Mouse (Mus musculus): Measurements from ENCODE around the gene Lgals1. TPM values are rescaled to one million over a fixed set of nuclear protein-coding genes. Genes with fewer than 3 reads are reported as not detected.
"Not testable (repeated sequence)": the region's sequence is repeated elsewhere in the genome, so short reads cannot be mapped to it uniquely, and the experiment has no call there.

Lgals1 gene
- 10 to 100 TPM; 26.4 to 26.8 TPM for total RNA-seq (2021)
- long read RNA-seq, experiment 1, transcript Lgals1-201 (4 exons, 800 nt): major isoform, 21 of 23 reads
- long read RNA-seq, experiment 1, partial matches to known transcripts: 1 of 23 reads
- long read RNA-seq, experiment 1, other reads (novel, unspliced or antisense): 1 of 23 reads
- long read RNA-seq, experiment 2, transcript Lgals1-201 (4 exons, 800 nt): major isoform, 25 of 26 reads
- long read RNA-seq, experiment 2, partial matches to known transcripts: 1 of 26 reads
- long read RNA-seq, experiment 2, other reads (novel, unspliced or antisense): 0 of 26 reads

DNA sequence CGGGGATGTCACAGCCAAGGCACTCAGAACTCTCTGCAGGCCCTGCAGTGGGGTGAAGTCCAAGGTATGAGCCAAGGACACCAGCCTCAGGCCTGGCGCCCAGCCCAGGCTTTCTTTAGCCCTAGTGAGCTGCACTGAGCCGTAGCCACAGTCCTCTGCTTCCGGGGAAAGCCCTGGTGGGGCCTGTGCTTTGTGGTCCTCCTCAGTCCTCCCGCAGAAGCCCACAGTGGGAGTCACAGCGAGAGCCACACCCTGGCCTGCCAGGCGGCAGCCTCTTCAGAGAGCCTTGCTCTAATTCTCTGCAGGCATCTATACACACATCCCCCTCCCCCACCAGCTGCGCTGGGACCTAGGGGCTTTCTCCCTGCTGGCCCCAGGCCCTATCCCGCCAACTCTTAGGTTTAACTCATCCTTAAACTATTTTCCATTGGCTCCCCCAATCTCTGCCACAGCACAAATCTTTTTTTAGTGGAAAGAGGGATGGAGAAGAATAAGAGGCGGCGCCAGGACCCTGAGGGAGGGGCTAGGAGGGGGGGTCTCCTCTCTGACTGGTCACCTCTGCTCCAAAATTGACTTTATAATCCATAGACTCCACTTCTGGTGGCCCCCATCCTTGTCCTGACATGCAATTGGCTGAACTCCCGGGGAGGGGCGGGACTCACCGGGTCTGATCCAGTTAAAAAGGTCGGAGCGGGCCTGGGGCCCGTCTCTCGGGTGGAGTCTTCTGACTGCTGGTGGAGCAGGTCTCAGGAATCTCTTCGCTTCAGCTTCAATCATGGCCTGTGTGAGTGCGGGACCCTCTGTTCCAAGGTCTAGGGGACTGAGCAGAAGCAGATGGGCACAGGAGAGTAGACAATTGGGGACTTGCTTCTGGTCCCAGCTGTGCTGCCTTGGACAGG is at the start of gene Lgals1:
TSS of gene Lgals1 (plus strand) at position 705 of the 899 bp plus-strand sequence.
- DNase-seq (ENCODE audit: low spot score in 2 of 2): peak in 1 of 2 experiments; percentile 40

DNA sequence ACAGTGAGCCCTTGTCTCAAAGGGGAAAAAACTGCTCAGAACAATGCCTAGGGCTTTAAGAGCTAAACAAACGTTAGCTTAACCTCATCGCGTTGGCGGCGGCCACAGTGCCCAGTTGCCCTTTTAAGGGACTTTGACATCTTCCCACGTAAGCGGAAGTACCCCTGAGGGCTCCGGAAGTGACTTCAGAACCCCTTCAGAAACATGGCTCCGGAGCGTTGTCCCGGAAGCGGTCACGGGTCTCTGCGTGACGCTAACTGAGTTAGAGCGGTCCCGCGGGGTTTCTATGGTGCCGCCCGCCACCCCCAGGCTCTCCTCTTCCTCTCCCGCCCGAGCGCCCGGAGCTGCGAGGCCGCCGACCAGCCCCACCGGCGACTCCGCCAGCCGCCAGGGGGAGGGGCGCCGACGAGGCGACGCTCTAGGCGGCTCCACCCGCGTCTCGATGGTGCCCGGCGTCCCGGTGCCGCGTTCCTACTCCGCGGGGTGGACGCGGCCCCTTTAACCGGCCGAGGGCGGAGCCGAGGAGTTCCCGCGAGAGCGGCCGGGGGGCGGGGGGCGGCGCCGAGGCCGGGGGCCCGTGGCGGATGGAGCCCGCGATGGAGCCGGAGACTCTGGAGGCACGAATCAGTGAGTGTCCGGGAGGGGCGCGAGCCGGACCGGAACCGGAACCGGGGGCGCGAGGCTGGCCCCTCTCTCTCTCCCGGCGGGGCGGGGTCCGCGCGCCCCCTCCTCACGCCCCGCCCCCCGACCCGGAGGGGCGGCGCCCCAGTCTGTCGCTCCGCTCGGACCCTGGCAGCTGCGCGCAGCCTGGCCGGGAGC is 49.3 kb upstream of the Lgals1 start, which contains the start of gene Gga1:
TSS of gene Gga1 (plus strand) at position 200 of the 819 bp plus-strand sequence.
- peak; percentile 95 to 96 for DNase-seq (ENCODE audit: low spot score in 2 of 2)

DNA sequence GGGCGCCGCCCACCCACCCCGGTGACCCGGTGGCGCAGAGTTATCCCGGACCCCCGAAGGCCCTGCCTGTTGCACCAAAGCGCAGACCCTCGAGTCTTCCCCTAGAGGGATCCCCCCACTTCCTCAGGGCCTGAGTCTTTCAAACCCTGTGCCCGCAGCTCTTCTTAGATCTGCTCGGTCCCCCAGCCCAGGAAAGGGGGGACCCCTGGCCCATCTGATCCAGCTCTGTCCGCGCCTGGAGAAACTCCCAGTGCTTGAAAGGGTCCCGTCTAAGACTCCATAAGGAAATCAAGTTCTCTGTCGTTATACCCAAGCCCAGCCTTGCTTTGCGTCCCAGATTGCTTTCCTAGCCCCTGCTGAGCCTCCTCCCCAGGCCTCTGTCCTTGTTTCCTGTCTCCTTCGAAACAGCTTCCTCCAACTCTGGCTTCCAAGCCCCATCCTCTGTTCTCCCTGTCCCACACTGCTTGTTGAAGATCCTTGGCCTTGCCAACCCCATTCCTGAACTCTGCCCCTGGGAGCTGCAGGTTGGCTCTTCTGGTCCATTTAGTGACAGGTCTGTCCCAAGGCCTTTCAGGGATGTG is 48.6 kb upstream of the Lgals1 start:
- no peak for DNase-seq (ENCODE audit: low spot score in 2 of 2)

DNA sequence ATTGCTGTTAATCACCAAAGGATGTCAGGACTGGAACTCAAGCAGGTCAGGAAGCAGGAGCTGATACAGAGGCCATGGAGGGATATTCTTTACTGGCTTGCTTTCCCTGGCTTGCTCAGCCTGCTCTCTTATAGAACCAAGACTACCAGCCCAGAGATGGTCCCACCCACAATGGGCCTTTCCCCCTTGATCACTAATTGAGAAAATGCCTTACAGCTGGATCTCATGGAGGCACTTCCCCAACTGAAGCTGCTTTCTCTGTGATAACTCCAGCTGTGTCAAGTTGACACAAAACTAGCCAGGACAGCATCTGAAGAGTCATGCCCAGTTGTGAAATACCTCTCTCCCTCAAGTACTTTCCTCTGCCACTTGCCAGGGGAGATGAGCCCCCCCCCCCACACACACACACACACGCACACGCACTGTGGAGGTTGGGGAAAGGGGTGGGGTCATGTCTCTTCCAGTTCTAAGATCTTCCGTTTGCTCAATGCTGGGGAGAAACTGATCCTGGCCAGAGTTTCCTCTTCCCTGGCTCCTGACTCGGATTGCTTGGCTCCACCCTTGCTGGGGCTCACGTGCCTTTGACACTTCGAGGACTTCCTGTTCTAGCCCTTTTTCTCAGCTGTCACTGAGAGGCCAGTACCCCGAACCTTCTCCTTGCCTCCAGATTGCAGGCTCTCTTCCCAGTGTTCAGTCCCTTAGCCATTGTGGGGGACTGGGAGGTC is 47.6 kb upstream of the Lgals1 start:
- not testable (repeated sequence) for DNase-seq (ENCODE audit: low spot score in 2 of 2)

DNA sequence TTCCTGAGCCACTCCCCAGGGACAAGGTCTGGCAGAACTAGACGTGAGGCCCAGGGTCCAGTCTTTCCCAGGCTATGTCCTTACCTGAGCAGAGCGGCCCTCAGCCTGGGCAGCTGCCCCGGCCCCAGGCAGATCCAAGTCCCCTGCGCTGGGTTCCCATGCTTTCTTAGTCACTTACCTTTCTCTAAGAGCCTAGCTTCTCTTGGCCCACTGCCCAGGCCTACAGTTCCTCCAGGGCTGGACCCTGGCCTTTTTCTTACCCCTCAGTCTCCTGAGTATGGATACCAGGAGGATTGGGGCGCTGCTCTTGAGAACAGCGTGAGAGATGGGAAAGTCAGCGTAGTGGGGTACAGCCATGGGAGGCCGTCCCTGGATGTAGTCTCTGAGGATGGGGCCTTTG is 46.1 kb upstream of the Lgals1 start:
- no peak for DNase-seq (ENCODE audit: low spot score in 2 of 2)

DNA sequence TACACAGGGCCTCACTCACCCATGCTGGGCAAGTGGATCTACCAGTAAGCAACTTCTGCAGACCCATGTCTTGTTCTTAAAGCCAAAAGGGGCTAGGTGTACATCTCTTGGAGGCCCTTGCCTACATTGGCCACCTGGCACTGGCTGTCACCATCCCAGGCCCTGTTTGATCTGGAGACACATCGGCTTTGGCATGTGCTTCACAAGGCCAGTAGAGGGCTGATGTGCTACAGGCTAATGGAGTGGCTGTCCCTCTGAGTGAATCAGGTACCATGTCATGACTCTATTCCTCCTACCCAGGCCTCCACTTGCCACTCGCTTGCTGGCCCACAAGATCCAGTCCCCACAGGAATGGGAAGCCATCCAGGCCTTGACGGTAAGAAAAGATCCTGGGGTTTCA is 44.7 kb upstream of the Lgals1 start:
- DNase-seq (ENCODE audit: low spot score in 2 of 2): no peak

DNA sequence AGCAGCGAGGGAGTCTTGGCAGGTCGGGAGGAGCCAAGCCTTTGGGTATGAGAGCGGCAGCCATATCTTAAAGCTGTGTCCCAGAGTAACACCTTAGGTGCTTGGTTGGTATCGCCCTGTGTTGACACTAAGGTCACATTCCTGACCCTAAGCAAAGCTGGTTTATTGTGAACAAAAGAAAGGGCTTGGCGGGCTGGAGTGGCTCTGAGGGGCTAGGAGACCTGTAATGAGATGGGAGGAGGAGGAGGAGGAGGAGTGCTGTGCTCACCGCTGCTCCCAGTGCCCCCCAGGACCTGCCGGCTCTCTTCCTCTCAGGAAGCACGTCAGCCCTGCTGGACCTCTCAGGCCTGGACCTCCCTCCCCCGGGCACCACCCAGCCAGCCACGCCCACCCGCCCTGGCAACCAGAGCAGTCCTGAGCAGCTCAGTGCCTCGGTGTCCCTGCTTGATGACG is 37.1 kb upstream of the Lgals1 start:
- no peak for DNase-seq (ENCODE audit: low spot score in 2 of 2)

DNA sequence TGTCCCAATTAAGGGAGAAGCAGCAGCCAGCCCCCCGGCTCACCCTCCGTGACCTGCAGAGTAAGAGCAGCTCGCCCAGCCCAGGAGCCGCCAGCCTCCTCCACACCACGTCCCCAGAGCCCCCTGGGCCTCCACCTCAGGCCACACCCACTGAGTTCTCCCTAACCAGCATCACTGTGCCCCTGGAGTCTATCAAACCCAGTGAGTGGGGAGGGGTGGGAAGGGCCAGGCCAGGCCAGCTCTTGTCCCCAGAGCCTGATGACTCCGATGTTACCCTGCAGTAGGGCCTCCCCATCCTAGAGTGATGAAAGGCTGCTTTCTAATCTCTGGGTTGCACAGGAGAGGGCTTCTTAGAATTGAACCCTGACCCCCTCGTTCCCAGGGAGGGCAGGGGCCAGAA is 34.1 kb upstream of the Lgals1 start:
- DNase-seq (ENCODE audit: low spot score in 2 of 2): no peak

DNA sequence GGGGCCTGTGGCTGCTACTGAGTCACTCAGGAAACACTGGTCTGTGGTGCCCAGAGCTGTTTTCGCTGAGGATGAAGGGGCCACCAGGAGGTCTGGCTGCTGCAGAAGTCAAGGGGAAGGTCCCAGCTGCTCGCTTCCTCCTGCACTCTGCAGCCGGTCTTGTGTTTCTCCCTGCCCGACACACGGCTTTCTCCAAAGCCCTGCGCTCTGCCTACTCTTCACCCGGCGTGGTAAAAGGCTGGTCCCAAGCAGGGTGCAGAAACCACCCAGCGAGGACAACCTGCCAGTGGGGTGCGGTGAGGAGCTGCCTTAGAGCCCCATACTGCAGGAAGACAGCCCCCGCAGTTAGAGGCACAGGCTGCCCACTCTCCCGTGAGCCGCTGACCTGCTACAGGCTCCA is 31.8 kb upstream of the Lgals1 start:
- DNase-seq (ENCODE audit: low spot score in 2 of 2): no peak

DNA sequence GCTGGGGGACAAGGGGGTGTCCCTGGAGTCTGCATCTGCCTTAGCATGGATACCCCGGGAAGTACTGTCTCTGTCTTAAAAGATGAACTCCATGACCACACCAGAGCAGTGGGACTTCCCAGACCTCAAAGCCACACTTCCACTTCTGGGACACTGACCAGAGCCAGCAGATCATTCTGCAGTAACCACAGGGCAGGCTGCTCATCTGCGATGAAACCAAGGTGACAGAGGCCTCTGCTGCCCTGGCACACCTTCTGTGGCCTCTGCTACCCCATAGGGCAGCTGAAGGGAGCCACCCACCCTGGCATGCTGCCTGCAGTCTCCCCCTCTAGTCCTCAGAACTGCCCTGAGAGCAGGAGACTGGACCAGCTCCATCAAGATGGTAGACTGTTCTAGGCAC is 30.8 kb upstream of the Lgals1 start:
- DNase-seq (ENCODE audit: low spot score in 2 of 2): no peak

DNA sequence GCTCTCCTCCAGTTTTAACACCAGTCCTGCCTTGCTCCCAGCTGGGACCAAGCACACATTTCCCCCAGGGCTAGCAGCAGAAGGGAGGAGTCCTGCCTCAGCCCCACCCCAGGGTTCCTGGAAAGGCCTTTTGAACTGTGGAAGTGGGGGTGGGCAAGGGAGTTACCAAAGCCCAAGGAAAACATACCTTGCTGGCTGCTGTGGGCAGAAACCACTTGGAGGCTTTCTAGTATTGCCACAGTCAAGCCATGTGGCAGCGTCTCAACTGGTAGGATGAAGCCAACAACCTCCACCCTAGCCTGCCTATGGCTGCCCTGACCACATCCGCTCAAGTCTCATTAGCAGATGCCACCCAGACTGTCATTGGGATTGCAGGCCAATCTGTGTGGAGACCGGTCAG is 30.4 kb upstream of the Lgals1 start:
- no peak for DNase-seq (ENCODE audit: low spot score in 2 of 2)

DNA sequence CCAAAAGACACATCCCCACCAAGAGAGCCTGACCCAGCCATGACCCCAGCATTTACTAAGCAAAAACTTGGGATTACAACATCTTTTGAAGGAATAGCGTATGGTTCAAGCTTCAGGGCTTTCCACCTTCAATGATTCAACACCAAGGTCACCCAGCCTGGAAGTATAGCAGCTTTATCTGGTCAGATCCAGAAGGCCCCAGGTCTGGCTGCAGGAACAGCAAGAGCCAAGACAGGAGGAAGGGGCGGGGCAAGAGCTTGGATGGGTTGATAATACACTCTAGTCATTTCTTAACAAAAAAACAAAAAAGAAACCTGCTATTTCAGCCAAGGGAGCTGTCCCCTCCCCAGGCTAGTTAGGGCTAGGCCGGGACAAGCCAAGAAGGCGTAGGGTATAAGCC is 29.0 kb upstream of the Lgals1 start:
- no peak for DNase-seq (ENCODE audit: low spot score in 2 of 2)

DNA sequence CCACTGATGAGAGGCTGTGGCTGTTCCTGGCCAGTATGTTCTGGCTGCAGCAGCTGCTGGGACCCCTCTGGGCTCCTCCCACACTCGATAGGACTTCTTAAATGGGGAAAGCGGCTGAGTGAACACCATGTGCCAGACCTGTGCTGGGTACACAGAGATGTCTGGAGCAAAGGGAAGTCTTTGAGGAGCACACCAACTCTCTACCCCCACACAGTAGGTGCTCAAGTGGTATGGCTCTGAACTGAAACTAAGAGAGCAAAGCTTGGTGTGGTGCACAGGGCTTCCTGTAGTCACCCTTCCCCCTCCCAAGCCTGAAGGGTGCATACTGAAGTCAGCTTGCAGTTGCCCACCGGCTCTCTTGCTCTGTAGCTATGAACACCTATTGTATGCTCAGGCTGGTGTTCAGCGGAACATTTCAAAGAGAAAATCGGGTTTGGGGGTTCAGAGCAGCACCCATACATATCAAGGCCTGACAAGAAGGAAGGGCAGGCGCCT is 28.0 kb upstream of the Lgals1 start:
- no peak for DNase-seq (ENCODE audit: low spot score in 2 of 2)

DNA sequence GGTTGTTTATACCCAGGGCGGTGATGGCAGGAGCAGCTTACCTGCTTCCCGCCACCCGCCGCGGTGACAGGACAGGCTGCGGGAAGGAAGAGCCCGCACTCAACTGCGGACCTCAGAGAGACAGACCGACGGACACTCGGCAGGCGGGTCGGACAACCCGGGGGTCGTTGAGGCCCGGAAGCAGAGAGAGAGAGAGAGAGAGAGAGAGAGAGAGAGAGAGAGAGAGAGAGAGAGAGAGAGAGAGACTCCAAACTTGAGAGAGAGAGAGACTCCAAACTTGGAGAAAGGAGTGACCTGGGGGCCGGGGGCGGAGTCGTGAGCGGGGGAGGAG is 27.2 kb upstream of the Lgals1 start, which contains the start of gene Gm49510:
TSS of gene Gm49510 (plus strand) at position 259 of the 331 bp plus-strand sequence.
- no peak for DNase-seq (ENCODE audit: low spot score in 2 of 2)

DNA sequence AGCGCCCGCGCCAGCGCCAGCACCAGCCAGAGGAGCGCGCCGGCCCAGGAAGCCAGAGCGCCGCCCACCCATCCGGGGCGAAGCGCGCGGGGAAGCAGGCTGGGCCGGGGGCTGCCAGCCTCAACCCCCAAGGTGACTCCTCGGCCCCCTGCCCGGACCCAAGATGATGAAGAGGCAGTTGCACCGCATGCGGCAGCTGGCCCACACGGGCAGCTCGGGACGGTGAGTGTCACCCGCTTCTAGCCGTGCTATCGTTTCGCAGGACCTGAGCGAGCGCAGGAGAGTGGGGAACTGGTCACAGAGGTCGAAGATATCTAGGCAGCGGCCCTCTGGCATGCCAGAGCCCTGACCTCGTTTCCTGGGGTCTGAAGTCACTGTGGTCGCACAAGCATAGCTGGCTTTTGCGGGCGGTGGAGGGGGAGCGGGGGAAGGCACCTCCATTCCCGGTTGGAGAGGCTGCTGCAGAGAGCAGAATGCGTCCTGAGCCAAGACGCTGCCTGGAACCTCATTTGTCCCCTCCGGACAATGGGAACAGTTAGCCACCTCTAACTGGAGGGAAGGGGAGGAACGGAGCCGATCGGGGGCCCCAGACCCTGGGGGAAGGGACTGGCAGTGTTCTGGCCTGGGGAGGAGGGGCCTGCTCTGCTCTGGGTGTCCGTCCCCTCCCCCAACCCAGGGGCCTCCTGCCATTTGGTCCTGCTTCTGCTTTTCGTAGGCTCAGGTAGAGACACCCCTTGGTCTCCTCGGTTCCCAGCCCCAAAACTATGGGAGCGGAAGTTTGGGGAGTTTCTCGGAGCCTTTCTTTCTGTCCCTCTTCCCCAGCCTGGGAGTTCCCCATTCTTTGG is 26.6 kb upstream of the Lgals1 start, which contains the start of gene Sh3bp1:
TSS of gene Sh3bp1 (plus strand) at position 29 of the 845 bp plus-strand sequence.
- DNase-seq (ENCODE audit: low spot score in 2 of 2): peak; percentile 57 to 72

DNA sequence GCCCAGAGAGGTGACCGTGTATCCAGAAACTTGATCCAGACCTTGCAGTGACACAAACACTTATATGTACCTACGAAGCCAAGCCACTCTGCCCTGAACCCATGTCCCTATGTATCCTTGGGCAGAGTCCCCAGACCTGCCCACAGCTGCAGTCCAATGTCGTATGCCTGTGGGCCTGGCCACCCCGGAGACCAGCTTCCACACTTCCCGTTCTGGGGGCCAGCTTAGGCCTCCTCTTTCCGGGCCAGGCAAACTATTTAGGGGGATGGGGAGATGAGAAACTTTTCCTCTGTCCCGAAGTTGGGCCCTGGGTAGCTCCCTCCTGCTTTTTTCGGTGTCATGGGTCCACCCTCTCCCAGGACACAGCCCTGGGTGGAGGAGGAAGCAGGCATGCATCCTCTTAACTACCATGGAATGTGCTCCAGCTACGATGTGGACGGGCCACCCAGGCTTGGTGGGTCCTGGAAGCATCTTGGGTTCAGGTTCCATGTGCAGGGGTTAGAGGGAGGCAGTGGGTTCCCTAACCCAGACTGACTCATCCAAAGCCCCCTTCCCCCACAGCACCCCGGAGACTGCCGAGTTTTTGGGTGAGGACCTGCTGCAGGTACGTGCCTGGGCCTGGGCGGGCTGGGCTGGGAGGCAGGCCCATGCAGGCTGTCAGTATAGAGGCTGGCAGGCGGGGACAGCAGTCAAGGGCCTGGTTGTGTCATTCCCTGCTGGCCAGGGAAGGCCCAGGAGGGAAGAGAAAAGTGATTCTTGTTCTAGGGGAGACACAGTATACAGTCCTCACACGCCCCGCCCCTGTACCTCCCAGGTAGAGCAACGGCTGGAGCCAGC is 25.7 kb upstream of the Lgals1 start:
- DNase-seq (ENCODE audit: low spot score in 2 of 2): no peak

DNA sequence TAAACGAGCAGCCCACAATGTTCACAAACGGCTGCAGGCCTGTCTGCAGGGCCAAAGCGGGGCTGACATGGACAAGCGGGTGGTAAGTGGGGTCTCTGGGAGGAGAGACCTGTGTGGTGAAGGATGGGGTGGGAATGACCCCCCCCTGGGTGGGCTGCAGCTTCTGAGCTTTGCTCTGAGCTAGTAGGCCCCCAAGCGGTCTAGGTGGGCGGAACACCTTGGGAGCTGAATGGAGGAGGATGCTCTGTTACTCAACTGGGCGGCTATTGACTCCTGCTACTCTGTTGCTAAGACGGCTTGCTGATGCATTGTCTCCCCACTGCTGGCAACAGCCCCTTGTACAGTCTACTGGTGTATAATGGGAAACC is 25.1 kb upstream of the Lgals1 start:
- no peak for DNase-seq (ENCODE audit: low spot score in 2 of 2)

DNA sequence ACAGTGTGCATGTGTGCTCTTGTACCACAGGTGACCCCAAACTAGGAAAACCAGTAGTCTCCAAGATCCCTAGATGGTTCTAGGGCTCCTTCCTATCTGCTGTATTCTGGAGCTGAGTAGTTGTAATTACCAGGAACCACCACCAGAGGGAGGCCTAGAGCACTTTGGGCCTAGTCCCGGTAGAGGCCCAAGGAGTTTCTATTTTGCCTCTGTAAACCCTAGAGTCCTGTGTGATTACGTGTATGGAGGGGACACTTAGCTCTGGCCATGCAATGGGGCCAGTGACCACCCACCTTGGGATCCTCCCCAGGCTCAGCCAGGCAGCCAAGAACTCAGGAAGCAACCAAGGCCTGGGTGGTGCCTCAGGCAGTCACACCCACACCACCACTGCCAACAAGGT is 23.3 kb upstream of the Lgals1 start:
- peak; percentile 77 to 91 for DNase-seq (ENCODE audit: low spot score in 2 of 2)

Data from left cerebral cortex, adult 18-20 months (tissue).